Mouse (Mus musculus): ENCODE measurements around the gene Taf5l.

- TF ChIP-seq EP300 (IDR thresholded peaks at IDR 0.05) (no peak), CTCF (IDR thresholded peaks at IDR 0.05) (0 out of 2 replicates have a peak, but pooled peaks have one; percentile 7)
Observed at GRCm38 (mm10) chr8:124020439-124021236, 559 bp downstream of the Taf5l start.
